Mouse (Mus musculus): ENCODE measurements around the gene Col2a1. TPM values are rescaled to one million over a fixed set of nuclear protein-coding genes. Genes with fewer than 3 reads are reported as not detected.

The Col2a1 gene
- polyA plus RNA-seq, 1 experiment = 60.2 TPM

DNA sequence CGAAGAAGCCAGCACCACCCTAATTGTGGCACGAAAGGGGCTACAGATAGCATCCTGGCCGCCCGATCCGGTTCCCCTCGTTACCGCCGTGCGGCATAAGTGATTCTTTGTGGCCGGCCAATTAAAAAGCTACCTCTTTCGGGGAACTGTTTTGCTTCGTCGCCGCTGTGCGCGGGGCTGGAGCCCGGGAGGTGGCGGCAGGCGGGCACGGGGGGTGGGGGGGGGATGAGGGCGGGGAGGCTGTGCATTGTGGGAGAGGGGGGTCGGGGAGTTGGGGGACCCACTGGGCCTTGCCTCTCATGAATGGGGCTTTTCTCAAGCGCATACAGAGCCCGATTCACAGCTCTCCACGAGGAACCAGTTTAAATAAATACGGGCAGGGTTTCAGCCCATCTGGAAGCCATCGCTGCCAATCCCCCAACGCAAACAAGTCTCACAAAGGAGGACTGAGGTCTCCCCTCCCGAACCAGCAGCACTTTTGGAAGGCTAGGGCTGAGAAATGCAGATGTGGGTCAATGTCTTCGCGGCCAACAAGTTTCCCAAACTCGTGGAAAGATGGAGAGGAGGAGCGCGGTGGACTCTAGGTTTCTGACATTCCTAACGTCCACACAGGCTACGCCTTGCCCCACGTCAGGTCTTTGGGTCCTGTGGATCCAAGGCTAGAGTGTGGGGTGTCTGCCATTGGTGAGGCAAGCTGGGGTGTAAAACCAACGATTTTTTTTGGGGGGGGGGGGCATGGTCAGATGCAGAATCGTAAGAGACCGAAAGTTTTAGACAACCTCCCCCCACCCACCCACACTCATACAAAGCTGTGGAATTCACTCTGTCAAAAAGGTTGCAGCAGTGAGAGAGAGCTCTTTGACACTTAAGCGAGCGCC is 2.1 kb downstream of the Col2a1 start:
- peak; percentile 94 for DNase-seq (ENCODE audit: low read depth)
- no peak for TF ChIP-seq CTCF (IDR thresholded peaks at IDR 0.05; ENCODE audit: borderline replicate concordance, extremely low read depth, insufficient read depth, insufficient read length)
- 0 out of 2 replicates have a peak, but pooled peaks have one; percentile 4 for TF ChIP-seq POLR2A (IDR thresholded peaks at IDR 0.05; ENCODE audit: borderline replicate concordance, extremely low read depth, insufficient read depth, insufficient read length, poor library complexity, severe bottlenecking)

DNA sequence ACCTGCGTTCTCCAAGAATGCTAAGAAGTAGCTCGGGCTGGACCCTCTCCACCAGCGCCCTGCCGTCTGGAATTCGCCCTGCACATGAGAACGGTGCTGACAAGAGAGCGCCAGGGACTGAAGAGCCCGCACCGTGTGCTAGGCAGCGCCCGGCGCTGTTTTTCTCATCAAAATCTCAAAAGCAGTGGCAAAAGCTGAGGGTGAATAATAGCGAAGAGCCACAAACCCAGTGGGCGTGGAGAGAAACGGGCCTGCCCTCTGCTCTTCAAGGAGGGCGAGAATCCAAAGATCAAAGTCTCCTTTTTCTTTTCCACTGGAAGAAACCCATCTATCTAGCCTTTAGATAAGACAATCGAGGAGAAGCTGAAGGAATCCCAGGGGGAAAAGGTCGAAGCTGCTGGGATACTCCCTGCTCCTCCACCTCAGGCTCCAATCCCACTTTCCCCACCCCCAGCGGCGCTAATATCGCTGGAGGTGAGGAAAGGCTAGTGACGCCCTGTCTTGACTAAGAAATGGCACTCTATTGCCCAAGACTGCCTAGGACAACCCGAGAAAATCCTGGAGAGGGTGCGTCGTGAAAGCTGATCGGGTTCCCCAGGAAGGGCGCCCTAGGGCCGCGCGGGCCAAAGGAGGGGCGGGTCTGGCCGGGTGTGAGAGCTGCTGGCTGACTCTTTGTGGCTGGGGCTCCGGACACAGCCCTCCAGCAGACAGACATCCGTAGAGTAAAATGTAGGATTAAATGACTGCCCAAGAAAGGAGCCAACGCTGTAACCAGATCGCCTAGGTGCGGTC is 3.0 kb downstream of the Col2a1 start:
- TF ChIP-seq CTCF (IDR thresholded peaks at IDR 0.05; ENCODE audit: borderline replicate concordance, extremely low read depth, insufficient read depth, insufficient read length) = peak; percentile 22; the same call in 1 of the 2 replicates
- TF ChIP-seq POLR2A (IDR thresholded peaks at IDR 0.05; ENCODE audit: borderline replicate concordance, extremely low read depth, insufficient read depth, insufficient read length, poor library complexity, severe bottlenecking) = no peak
- peak; percentile 76 for DNase-seq (ENCODE audit: low read depth)

DNA sequence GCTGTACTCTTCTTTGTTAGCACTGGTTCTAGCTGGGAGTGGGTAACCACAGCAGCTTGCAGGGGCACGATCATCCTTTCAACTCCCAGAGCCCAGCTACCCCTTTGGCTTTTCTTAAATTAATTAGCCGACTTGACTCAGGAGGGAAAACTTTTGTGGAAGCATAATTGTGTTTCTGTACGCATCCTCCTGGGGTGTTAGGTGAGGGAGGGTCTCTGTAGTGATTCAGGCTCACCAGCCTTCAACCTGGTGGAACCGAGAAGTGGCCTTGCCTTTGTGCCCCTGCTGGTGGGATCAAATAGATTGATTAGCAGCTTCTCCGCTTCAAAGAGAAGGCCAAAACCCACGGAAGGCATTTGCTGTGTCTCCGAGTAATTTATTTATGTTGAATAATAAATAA is 4.5 kb downstream of the Col2a1 start:
- no peak for TF ChIP-seq POLR2A (IDR thresholded peaks at IDR 0.05; ENCODE audit: borderline replicate concordance, extremely low read depth, insufficient read depth, insufficient read length, poor library complexity, severe bottlenecking)
- peak; percentile 31; the same call in 1 of the 2 replicates for TF ChIP-seq CTCF (IDR thresholded peaks at IDR 0.05; ENCODE audit: borderline replicate concordance, extremely low read depth, insufficient read depth, insufficient read length)
- no peak for DNase-seq (ENCODE audit: low read depth)

DNA sequence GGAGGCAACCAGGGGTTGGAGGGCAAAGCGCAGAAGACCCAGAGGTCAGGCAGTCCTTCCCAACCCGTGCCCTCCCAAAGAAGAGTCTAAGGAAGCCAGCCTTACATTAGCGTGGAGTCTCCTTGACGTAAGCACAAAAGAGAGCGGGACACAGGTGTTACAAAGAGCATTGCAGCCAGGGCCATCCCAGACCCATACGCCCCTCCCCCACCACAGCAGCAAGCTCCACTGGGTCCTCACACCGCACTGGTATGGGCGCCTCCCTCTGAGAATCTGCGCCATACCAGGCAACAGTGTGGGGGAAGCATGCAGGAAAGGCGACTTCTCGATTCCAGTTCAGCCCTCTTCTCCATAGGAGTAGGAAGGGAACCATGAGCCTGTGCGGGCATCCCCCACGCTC is 4.9 kb downstream of the Col2a1 start:
- DNase-seq (ENCODE audit: low read depth) = no peak
- TF ChIP-seq POLR2A (IDR thresholded peaks at IDR 0.05; ENCODE audit: borderline replicate concordance, extremely low read depth, insufficient read depth, insufficient read length, poor library complexity, severe bottlenecking) (no peak), CTCF (IDR thresholded peaks at IDR 0.05; ENCODE audit: borderline replicate concordance, extremely low read depth, insufficient read depth, insufficient read length) (no peak)

DNA sequence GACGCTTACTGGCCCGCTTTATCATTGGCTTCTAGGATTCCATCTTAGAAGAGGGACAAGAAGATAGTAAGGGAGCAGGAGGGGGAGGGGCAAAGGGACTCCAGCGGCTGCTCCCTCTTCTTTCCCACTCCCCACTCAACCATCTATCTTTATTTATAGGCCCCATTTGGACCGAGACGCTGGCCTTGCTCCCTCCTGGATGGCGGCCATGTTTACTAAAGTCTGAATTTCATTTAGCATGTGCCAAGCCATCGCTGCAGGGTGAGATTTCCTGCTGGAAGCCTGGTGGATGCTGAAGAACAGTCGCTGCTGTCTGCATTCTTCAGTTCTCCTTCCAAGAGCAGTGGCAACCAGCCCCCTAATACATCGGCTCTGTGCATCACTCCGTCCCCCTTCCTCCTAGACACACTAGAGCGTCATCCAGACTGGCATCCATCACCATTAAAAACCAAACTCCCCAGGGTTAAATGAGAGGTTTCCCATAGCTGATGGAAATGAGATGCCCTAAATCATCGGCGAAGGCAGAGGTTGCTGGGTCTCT is 7.7 kb downstream of the Col2a1 start:
- TF ChIP-seq POLR2A (IDR thresholded peaks at IDR 0.05; ENCODE audit: borderline replicate concordance, extremely low read depth, insufficient read depth, insufficient read length, poor library complexity, severe bottlenecking) (no peak), CTCF (IDR thresholded peaks at IDR 0.05; ENCODE audit: borderline replicate concordance, extremely low read depth, insufficient read depth, insufficient read length) (no peak)
- peak; percentile 94 for DNase-seq (ENCODE audit: low read depth)

DNA sequence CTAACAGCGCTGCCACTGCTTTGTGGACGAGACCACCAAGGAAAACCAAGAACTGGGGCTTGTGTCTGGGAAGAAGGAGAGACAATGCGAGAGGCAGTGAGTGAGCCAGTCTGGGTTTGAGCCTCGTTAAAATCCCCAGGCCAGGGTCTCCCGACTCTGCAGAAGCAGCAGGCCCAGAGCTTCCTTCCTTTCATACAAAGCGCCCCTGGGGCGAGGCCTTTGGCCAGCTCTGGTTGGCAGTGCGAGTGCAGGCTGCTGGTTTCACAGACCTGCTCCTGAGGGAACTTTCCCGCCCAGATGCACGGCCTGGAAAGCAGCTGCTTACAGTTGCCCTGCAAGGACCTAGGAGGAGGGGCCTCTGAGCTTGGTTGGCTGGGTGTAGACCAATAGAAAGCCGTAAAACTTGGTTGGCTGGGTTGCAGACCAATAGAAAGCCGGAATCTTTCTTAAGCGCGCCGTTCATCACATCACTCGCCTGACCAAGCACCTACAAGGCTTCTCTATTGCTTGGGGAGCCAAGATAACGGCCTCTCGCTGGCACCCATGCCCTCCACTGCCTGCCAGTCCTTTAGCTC is 11.7 kb downstream of the Col2a1 start:
- TF ChIP-seq POLR2A (IDR thresholded peaks at IDR 0.05; ENCODE audit: borderline replicate concordance, extremely low read depth, insufficient read depth, insufficient read length, poor library complexity, severe bottlenecking) (0 out of 2 replicates have a peak, but pooled peaks have one; percentile 3), CTCF (IDR thresholded peaks at IDR 0.05; ENCODE audit: borderline replicate concordance, extremely low read depth, insufficient read depth, insufficient read length) (no peak)
- DNase-seq (ENCODE audit: low read depth) = peak; percentile 99

DNA sequence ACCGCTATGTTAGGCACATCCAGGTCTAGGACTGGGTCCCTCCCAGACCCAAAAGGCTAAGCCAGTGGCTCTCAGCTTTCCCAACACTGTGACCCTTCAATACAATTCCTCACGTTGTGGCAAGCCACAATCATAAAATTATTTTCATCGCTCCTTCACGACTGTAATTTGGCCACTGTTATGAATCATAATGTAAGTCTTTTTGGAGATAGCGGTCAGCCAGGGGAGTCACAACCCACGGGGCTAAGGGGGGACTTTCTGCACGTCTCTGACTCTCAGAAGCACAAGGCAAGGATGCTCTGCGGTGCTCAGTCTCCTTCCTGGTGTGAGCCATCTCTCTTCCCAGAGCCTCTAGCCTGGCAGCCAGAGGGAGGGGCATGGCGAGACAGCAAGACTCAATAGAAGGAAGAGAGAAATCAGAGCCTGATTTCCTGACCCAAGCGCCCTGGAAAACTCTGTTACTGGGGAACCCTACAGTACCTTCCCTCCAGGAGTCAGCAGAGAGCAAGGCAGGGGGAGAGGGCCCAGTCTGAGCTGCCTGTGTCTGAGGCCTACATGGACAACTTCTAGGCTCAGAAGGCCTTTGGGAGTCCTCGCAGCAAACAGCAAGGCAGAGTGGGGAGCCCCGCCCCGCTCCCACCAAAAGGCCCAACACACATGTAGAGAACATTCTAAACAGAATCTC is 12.3 kb downstream of the Col2a1 start:
- TF ChIP-seq CTCF (IDR thresholded peaks at IDR 0.05; ENCODE audit: borderline replicate concordance, extremely low read depth, insufficient read depth, insufficient read length) (peak; percentile 26; the same call in 1 of the 2 replicates), POLR2A (IDR thresholded peaks at IDR 0.05; ENCODE audit: borderline replicate concordance, extremely low read depth, insufficient read depth, insufficient read length, poor library complexity, severe bottlenecking) (no peak)

DNA sequence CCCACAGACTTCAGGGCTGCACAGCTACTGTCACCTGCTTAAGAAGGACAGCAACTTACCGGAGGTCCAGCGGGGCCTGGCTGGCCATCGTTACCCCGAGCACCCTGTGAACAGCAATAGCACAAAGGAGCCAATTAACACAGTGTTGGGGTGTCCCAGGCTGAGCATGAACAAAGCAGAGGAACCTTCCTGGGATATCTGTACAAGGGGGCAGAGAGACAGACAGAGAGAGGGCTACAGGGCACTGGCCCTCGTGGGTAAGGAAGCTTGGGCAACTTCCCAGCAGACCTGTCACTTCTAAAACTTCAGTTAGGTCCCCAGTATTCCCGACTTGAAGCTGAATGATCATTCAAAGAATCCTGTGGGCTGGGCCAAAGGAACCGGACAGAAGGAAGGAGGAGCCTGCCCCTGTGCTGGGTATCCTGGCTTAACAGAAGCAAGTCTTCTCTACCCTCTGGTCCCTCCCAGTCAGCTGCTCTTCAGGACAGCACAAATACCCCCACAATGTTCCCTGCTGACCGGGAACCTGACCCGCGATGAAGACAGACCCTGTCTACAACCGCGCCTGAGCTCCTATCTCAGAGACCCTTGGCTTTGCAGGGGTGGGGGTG is 13.1 kb downstream of the Col2a1 start:
- peak; percentile 35 for DNase-seq (ENCODE audit: low read depth)
- TF ChIP-seq POLR2A (IDR thresholded peaks at IDR 0.05; ENCODE audit: borderline replicate concordance, extremely low read depth, insufficient read depth, insufficient read length, poor library complexity, severe bottlenecking) = no peak
- no peak for TF ChIP-seq CTCF (IDR thresholded peaks at IDR 0.05; ENCODE audit: borderline replicate concordance, extremely low read depth, insufficient read depth, insufficient read length)

More for the DNA sequence above, 12.3 kb downstream of the Col2a1 start:
- DNase-seq (ENCODE audit: low read depth) = no peak

DNA sequence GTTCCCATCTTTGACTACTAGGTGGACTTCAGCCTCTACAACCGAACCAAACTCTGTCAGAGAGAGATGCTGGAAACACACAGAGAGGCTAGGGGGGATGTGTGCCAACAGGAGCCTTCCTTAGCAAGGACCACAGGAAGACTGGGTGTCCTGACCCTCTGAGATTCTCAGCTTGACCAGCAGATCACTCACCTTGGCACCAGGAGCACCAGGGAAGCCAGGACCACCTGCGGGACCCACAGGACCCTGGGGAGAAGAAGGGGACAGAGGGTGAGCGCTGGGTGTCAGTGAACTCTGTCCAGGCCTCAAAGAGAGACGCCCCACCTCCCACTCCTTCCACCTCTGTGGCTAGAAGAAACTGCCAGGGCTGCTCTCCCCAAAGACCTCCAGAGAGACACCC is 13.8 kb downstream of the Col2a1 start:
- TF ChIP-seq CTCF (IDR thresholded peaks at IDR 0.05; ENCODE audit: borderline replicate concordance, extremely low read depth, insufficient read depth, insufficient read length) (no peak), POLR2A (IDR thresholded peaks at IDR 0.05; ENCODE audit: borderline replicate concordance, extremely low read depth, insufficient read depth, insufficient read length, poor library complexity, severe bottlenecking) (no peak)
- no peak for DNase-seq (ENCODE audit: low read depth)

DNA sequence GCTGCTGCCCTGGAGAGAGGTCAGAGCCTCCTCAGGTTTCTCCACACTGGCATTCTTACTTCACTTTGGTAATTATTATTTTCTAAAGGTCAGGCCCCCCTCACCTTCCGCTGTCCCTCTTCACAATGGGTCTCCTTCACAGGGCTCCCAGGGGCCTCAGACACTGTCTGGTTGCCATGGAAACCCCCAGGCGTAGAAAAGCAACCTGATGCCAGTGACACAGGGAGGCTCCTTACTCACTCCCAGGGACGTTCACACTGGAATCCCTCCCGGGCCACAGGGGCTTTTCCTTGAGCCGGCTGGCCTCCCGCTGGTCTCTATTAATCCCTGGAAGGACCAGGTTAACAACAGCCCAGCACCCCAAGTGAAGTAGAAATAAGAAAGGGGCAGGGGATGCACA is 14.4 kb downstream of the Col2a1 start:
- no peak for TF ChIP-seq POLR2A (IDR thresholded peaks at IDR 0.05; ENCODE audit: borderline replicate concordance, extremely low read depth, insufficient read depth, insufficient read length, poor library complexity, severe bottlenecking)
- no peak for TF ChIP-seq CTCF (IDR thresholded peaks at IDR 0.05; ENCODE audit: borderline replicate concordance, extremely low read depth, insufficient read depth, insufficient read length)
- DNase-seq (ENCODE audit: low read depth) = peak; percentile 90
